Mouse (Mus musculus): ENCODE measurements at regions not wholly inside any gene's neighbourhood (a gene's known extent, or its start where the extent isn't known, plus 50 kb on each side); places are given as distances from the start of the nearest gene placed in this dataset.

GRCm38 (mm10) chr7:113121911-113122319 is 85.3 kb upstream of the Arntl start:
- no peak for TF ChIP-seq CTCF (IDR thresholded peaks at IDR 0.05; ENCODE audit: low read depth)
- H3K27ac ChIP-seq: no peak overlapping the region
- H3K9ac ChIP-seq (ENCODE audit: low read depth, low read length): no peak overlapping the region
- no peak overlapping the region for H3K4me3 ChIP-seq (replicated peaks; ENCODE audit: low read depth, low read length)
- no peaks in the 10 kb centered on the region for H3K27me3 ChIP-seq (ENCODE audit: insufficient read depth, low read length)
- no peaks in the 10 kb centered on the region for H3K36me3 ChIP-seq (ENCODE audit: insufficient read depth, low read length)
- H3K9me3 ChIP-seq (replicated peaks; ENCODE audit: low read length): no peaks in the 10 kb centered on the region; the same call in 1 of the 2 replicates
- peak; percentile 62 for DNase-seq (ENCODE audit: low spot score)
- 0 out of 2 replicates have a peak, but pooled peaks have one; percentile 40 for ATAC-seq (replicated peaks; ENCODE audit: low FRiP score, low read depth)
- 9% methylated on average over 6 of the region's 6 CpGs for WGBS
- H3K4me2 ChIP-seq (ENCODE audit: low read length): no peak overlapping the region
- no peaks in the 10 kb centered on the region for H3K4me1 ChIP-seq (replicated peaks; ENCODE audit: insufficient read depth, low read length)

DNA sequence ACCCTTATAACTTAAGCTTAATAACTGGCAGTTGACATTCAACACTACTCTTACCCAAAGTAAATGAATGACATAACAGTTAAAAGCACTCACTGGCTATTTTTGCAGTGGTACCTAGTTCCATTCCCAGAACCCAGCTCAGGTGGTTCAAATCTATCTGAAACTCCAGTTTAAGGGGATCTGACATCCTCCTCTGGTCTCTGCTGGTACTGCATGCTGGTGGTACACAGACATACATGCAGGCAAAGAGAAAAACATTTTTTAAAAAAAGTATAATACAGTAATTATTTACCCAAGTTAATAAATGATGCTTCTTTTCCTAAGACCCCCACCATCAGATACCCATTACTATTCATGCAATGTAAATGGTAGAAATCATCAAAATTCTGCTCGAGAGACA is 81.3 kb upstream of the Arntl start:
- no peak overlapping the region for H3K9ac ChIP-seq (ENCODE audit: low read depth, low read length)
- no peak overlapping the region for H3K4me3 ChIP-seq (replicated peaks; ENCODE audit: low read depth, low read length)
- WGBS: 79% methylated on average over 1 of the region's 1 CpGs
- no peaks in the 10 kb centered on the region for H3K9me3 ChIP-seq (replicated peaks; ENCODE audit: low read length)
- no peak overlapping the region for H3K4me2 ChIP-seq (ENCODE audit: low read length)
- DNase-seq (ENCODE audit: low spot score) (no peak), ATAC-seq (replicated peaks; ENCODE audit: low FRiP score, low read depth) (no peak)
- no peak overlapping the region for H3K27ac ChIP-seq
- no peaks in the 10 kb centered on the region for H3K27me3 ChIP-seq (ENCODE audit: insufficient read depth, low read length)
- peak; percentile 29; the same call in 1 of the 2 replicates for TF ChIP-seq CTCF (IDR thresholded peaks at IDR 0.05; ENCODE audit: low read depth)
- H3K4me1 ChIP-seq (replicated peaks; ENCODE audit: insufficient read depth, low read length): no peaks in the 10 kb centered on the region
- no peaks in the 10 kb centered on the region for H3K36me3 ChIP-seq (ENCODE audit: insufficient read depth, low read length)

GRCm38 (mm10) chr7:113130552-113130951 is 76.7 kb upstream of the Arntl start:
- no peaks in the 10 kb centered on the region for H3K9me3 ChIP-seq (replicated peaks; ENCODE audit: low read length)
- H3K4me1 ChIP-seq (replicated peaks; ENCODE audit: insufficient read depth, low read length): no peaks in the 10 kb centered on the region
- H3K9ac ChIP-seq (ENCODE audit: low read depth, low read length): no peak overlapping the region
- H3K4me2 ChIP-seq (ENCODE audit: low read length): no peak overlapping the region
- no peak overlapping the region for H3K27ac ChIP-seq
- no peak for TF ChIP-seq CTCF (IDR thresholded peaks at IDR 0.05; ENCODE audit: low read depth)
- H3K36me3 ChIP-seq (ENCODE audit: insufficient read depth, low read length): no peaks in the 10 kb centered on the region
- WGBS: 57% methylated on average over 6 of the region's 6 CpGs
- no peak overlapping the region for H3K4me3 ChIP-seq (replicated peaks; ENCODE audit: low read depth, low read length)
- no peaks in the 10 kb centered on the region for H3K27me3 ChIP-seq (ENCODE audit: insufficient read depth, low read length)
- ATAC-seq (replicated peaks; ENCODE audit: low FRiP score, low read depth) (no peak), DNase-seq (ENCODE audit: low spot score) (no peak)

- peak; percentile 96 for TF ChIP-seq CTCF (IDR thresholded peaks at IDR 0.05; ENCODE audit: low read depth)
- no peaks in the 10 kb centered on the region for H3K4me1 ChIP-seq (replicated peaks; ENCODE audit: insufficient read depth, low read length)
- no peaks in the 10 kb centered on the region for H3K27me3 ChIP-seq (ENCODE audit: insufficient read depth, low read length)
- ATAC-seq (replicated peaks; ENCODE audit: low FRiP score, low read depth) (no peak), DNase-seq (ENCODE audit: low spot score) (peak; percentile 87)
- no peak overlapping the region for H3K27ac ChIP-seq
- no peaks in the 10 kb centered on the region for H3K36me3 ChIP-seq (ENCODE audit: insufficient read depth, low read length)
- no peak overlapping the region for H3K4me2 ChIP-seq (ENCODE audit: low read length)
- H3K4me3 ChIP-seq (replicated peaks; ENCODE audit: low read depth, low read length): no peak overlapping the region
- no peaks in the 10 kb centered on the region for H3K9me3 ChIP-seq (replicated peaks; ENCODE audit: low read length)
- no peak overlapping the region for H3K9ac ChIP-seq (ENCODE audit: low read depth, low read length)
- WGBS: 1% methylated on average over 6 of the region's 6 CpGs
Measured at GRCm38 (mm10) chr7:113131945-113132538, 75.2 kb upstream of the Arntl start.

- no peak for TF ChIP-seq CTCF (IDR thresholded peaks at IDR 0.05; ENCODE audit: low read depth)
- WGBS: 76% methylated on average over 5 of the region's 5 CpGs
- Histone ChIP-seq H3K9ac (ENCODE audit: low read depth, low read length) (no peak overlapping the region), H3K4me2 (ENCODE audit: low read length) (no peak overlapping the region), H3K9me3 (replicated peaks; ENCODE audit: low read length) (no peaks in the 10 kb centered on the region), H3K36me3 (ENCODE audit: insufficient read depth, low read length) (no peaks in the 10 kb centered on the region), H3K4me3 (replicated peaks; ENCODE audit: low read depth, low read length) (no peak overlapping the region), H3K27me3 (ENCODE audit: insufficient read depth, low read length) (no peaks in the 10 kb centered on the region), H3K27ac (no peak overlapping the region), H3K4me1 (replicated peaks; ENCODE audit: insufficient read depth, low read length) (no peaks in the 10 kb centered on the region)
- ATAC-seq (replicated peaks; ENCODE audit: low FRiP score, low read depth) (no peak), DNase-seq (ENCODE audit: low spot score) (no peak)
Measured at GRCm38 (mm10) chr7:113133891-113134290, 73.4 kb upstream of the Arntl start.

- 80% methylated on average over 10 of the region's 10 CpGs for WGBS
- no peaks in the 10 kb centered on the region; the same call in 1 of the 2 replicates for H3K27me3 ChIP-seq (ENCODE audit: insufficient read depth, low read length)
- no peak for TF ChIP-seq CTCF (IDR thresholded peaks at IDR 0.05; ENCODE audit: low read depth)
- H3K4me3 ChIP-seq (replicated peaks; ENCODE audit: low read depth, low read length): no peak overlapping the region
- no peak for ATAC-seq (replicated peaks; ENCODE audit: low FRiP score, low read depth)
- no peaks in the 10 kb centered on the region for H3K36me3 ChIP-seq (ENCODE audit: insufficient read depth, low read length)
- no peak overlapping the region for H3K4me2 ChIP-seq (ENCODE audit: low read length)
- H3K4me1 ChIP-seq (replicated peaks; ENCODE audit: insufficient read depth, low read length): no peaks in the 10 kb centered on the region
- no peak for DNase-seq (ENCODE audit: low spot score)
- no peaks in the 10 kb centered on the region for H3K9me3 ChIP-seq (replicated peaks; ENCODE audit: low read length)
- no peak overlapping the region for H3K27ac ChIP-seq
- H3K9ac ChIP-seq (ENCODE audit: low read depth, low read length): no peak overlapping the region
Measured at GRCm38 (mm10) chr7:113140011-113140438, 67.2 kb upstream of the Arntl start.

All from kidney, postnatal 0 days (tissue).